Mouse (Mus musculus) gastrocnemius, adult 2 months (tissue): ENCODE data around the gene Tnfrsf25. TPM values are rescaled to one million over a fixed set of nuclear protein-coding genes. Genes with fewer than 3 reads are reported as not detected.
A peak's percentile ranks its signal among the peaks of the same experiment; 100 is the strongest.

Experiments
- DNase-seq: peaks from one replicate; pipeline ENCODE4 v3.0.0; 2022
- H3K27ac ChIP-seq: fragments of 200-600 bp; 2 replicates; pipeline ENCODE4 v1.8.1; 2022; ENCODE audit warnings: mild to moderate bottlenecking
- H3K4me3 ChIP-seq: fragments of 200-600 bp; 2 replicates; pipeline ENCODE4 v1.8.1; 2022; ENCODE audit warnings: mild to moderate bottlenecking, moderate library complexity
- CTCF ChIP-seq: fragments of 200-600 bp; IDR thresholded peaks from 2 replicates; pipeline ENCODE4 v1.8.1; 2022; ENCODE audit warnings: antibody characterized with exemption, mild to moderate bottlenecking, moderate library complexity
- intact Hi-C: fragments of 180-260 bp; cut with DNase I; formaldehyde crosslinking; loops from one replicate; pipeline ENCODE4 v1.15.1; 2025
- total RNA-seq, 2 experiments: library from RNA; stranded (reverse); gene quantifications; 2 replicates each; pipeline ENCODE4 v1.2.3; 2021

The Tnfrsf25 gene
- total RNA-seq, 2 experiments from 2014 or later, result 0.38 to 2.0 TPM

- H3K4me3 ChIP-seq, result no peak overlapping the region
- no peak overlapping the region for H3K27ac ChIP-seq
- no peak for DNase-seq
- intact Hi-C loops, result no loop called here
- no peak for TF ChIP-seq CTCF
Observed at GRCm38 (mm10) chr4:152141521-152142135, 25.9 kb downstream of the Tnfrsf25 start.

GRCm38 (mm10) chr4:152143632-152144031 is 27.9 kb downstream of the Tnfrsf25 start:
- Histone ChIP-seq H3K4me3 (no peak overlapping the region), H3K27ac (no peak overlapping the region)
- intact Hi-C loops, result no loop called here
- DNase-seq, result no peak
- TF ChIP-seq CTCF, result no peak; the same call in 1 of the 2 replicates

- DNase-seq, result no peak
- H3K4me3 ChIP-seq, result no peak overlapping the region
- intact Hi-C loops, result no loop called here
- peak overlapping the region; percentile 58; the same call in 1 of the 2 replicates for H3K27ac ChIP-seq
- no peak for TF ChIP-seq CTCF
Observed at GRCm38 (mm10) chr4:152145473-152145872, 29.7 kb downstream of the Tnfrsf25 start.

DNA sequence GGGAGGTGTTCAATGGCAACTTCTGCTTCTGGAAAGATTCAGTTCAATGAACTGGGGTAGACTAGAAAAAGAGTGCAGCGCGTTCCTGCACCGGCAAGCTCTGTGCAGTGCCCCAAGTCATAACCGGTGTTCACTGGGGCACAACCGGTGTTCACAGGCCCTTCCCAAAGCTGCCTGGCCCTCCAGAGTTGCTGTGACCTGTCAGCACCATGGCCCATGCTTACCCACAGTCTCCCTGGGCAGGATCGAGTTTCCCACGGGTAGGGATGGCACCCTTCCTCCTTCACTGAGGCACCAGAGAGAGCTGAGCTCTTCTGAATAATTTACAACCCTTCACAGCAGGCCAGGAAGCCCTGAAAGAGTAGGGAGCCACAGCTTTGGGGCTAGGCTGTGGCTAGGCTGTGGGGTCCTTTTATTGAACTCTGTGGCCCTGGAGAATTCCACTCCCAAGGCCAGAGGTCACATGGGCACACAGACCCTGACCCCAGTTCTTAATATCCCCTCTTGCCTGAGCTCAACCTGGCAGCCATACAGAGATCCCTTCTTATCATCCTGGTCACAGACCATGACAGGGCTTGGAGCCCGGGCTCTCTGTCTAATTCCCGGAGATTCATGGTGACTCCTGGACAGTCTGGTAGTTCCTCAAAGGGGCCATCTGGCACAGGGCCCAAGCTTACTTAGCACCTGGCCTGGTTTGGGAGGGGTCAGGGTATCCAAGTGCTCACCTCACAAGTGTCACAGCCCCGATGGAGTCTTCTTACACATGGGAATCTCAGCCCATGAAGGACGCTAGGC is 30.5 kb downstream of the Tnfrsf25 start:
- intact Hi-C loops, result no loop called here
- TF ChIP-seq CTCF, result no peak

GRCm38 (mm10) chr4:152150546-152150945 is 34.8 kb downstream of the Tnfrsf25 start:
- no peak overlapping the region for H3K27ac ChIP-seq
- no peak overlapping the region for H3K4me3 ChIP-seq
- no peak for TF ChIP-seq CTCF
- intact Hi-C loops, result no loop called here
- DNase-seq, result no peak

More for the DNA sequence above, 30.5 kb downstream of the Tnfrsf25 start:
- Histone ChIP-seq H3K4me3 (no peak overlapping the region), H3K27ac (peak overlapping the region; percentile 58; the same call in 1 of the 2 replicates)
- DNase-seq, result peak; percentile 52

- no peak for TF ChIP-seq CTCF
- DNase-seq, result no peak
- Histone ChIP-seq H3K27ac (no peak overlapping the region), H3K4me3 (peak overlapping the region; percentile 62)
- intact Hi-C loops, result no loop called here
Observed at GRCm38 (mm10) chr4:152151451-152151965, 35.8 kb downstream of the Tnfrsf25 start.

DNA sequence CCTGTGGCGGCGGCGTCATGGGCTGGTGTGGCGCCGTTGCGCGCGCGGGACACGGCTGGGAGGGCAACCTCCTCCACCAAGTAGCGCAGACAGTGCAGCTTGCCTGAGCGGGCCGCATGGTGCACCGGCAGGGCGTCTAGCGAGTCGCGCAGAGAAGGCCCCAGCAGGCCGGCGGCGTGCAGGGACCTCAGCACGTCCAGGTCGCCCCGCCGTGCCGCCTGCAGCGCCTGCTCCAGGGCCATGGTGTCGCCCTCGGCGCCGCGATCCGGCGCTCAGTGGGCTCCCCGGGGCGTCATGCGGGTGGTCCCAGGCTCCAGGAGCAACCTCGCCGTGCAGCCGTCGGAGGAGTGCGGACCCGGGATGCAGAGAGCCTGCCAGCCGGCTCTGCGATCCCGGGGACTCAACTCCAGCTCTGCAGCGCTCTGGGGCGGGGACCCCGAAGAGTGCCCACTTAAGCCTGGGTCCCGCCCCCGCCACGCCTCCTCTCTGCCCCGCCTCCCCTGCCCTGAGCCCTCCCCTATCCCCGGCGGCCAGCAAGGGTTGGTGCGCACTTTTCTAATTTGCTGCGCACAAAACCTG is 36.3 kb downstream of the Tnfrsf25 start, which contains the start of gene Espn:
Gene Espn, minus strand, starts transcription at position 406 of the 579 bp plus-strand sequence.
- intact Hi-C loops, result no loop called here
- DNase-seq, result peak; percentile 58

DNA sequence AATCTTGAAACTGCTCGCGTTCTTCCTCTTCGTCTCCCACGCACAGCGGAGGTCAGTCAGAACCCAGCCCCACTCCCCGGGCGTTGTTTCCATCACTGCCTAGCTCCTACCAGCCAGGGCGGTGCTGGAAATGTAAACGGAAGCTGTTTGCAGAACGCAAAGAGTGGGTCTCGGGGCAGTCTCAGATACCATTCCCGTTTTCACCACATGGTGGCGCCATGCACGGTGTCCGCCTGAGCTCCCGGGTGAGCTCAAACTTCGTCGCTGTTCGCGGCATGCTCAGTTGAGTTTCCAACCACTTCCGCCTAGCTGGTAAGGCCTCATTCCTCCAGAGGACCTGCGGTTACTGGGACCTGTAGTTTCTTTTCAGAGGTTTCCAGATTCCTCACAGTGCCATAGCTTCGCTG is 38.0 kb downstream of the Tnfrsf25 start:
- peak overlapping the region; percentile 62 for H3K4me3 ChIP-seq
- DNase-seq, result peak; percentile 86
- H3K27ac ChIP-seq, result no peak overlapping the region
- intact Hi-C loops, result no loop called here
- peak; percentile 84 for TF ChIP-seq CTCF

More for the DNA sequence above, 36.3 kb downstream of the Tnfrsf25 start, which contains the start of gene Espn:
- Histone ChIP-seq H3K27ac (no peak within 1 kb of the TSS), H3K4me3 (peak within 1 kb of the TSS; percentile 62)
- TF ChIP-seq CTCF, result no peak

DNA sequence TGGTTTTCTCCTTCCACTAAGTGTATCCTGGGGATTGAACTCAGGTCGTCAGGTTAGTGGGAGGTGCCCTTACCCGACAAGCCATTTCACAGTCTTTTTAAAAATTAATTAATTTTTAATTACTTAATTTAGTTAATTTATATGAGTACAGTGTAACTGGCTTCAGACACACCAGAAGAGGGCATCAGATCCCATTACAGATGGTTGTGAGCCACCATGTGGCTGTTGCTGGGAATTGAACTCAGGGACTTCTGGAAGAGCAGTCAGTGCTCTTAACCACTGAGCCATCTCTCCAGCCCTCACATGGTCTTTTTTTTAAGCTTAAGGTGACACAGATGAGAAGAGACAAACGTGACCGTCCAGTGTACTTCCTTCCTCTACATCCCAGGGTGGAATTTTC is 39.3 kb downstream of the Tnfrsf25 start:
- no peak; the same call in 1 of the 2 replicates for TF ChIP-seq CTCF
- Histone ChIP-seq H3K4me3 (no peak overlapping the region), H3K27ac (no peak overlapping the region)
- no peak for DNase-seq
- intact Hi-C loops, result no loop called here

- intact Hi-C loops, result no loop called here
- H3K27ac ChIP-seq, result no peak overlapping the region
- peak overlapping the region; percentile 60 for H3K4me3 ChIP-seq
- TF ChIP-seq CTCF, result peak; percentile 89
- no peak for DNase-seq
Observed at GRCm38 (mm10) chr4:152157779-152158584, 42.2 kb downstream of the Tnfrsf25 start.

GRCm38 (mm10) chr4:152158585-152159284 is 43.0 kb downstream of the Tnfrsf25 start, which contains the start of gene Hes2:
Hes2 (plus strand) TSS chr4:152158867.
- H3K27ac ChIP-seq, result no peak within 1 kb of the TSS
- peak; percentile 41 for DNase-seq
- TF ChIP-seq CTCF, result no peak
- peak within 1 kb of the TSS; percentile 60 for H3K4me3 ChIP-seq
- intact Hi-C loops, result no loop called here

GRCm38 (mm10) chr4:152159285-152159678 is 43.5 kb downstream of the Tnfrsf25 start:
- intact Hi-C loops, result no loop called here
- no peak for DNase-seq

More at GRCm38 (mm10) chr4:152159285-152159678, 43.5 kb downstream of the Tnfrsf25 start:
- Histone ChIP-seq H3K4me3 (peak overlapping the region; percentile 60), H3K27ac (no peak overlapping the region)
- no peak for TF ChIP-seq CTCF
